ENCODE assay signal across 19 mouse cellular contexts in the genomic region with DNA sequence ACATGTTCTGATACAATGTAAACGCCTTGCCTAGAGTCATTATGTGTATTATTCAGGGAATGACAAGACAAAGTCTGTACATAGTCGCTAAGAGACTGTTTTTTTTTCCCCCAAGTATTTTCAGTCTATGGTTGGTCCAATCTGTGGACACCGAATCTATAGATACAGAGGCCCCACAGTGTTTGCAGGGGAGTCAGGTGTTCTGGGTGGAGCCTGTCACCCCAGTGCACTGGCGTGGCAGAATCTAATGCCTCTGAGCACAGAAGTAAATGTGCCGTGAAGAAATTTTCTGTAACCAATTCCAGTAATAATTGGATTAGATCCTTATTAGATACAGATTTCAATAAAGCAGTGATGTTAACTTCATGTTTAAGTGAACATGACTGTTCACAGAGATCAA.
"Had no signal": no experiment of that assay in that cellular context is flagged by ENCODE, and none has a peak within 500 bp of the region (broad histone marks: within the 10 kb centered on the region; RNA-seq: fewer than 3 reads in every experiment).

No protein-coding gene starts in this region.

- DNase-seq: kidney, adult 11 months; kidney, adult 8-10 months; kidney, postnatal 10 days; kidney, postnatal 36 days; layer of hippocampus, postnatal 36 days; left cerebral cortex, postnatal 4 days; liver, postnatal 0 days; lung, embryonic 14.5 days; right cerebral cortex, postnatal 25 days; spleen, adult 18-20 months; thymus, postnatal 36 days had no signal

- H3K4me2 ChIP-seq: kidney, embryonic 15.5 days; limb, embryonic 12.5 days; limb, embryonic 15.5 days; liver, embryonic 11.5 days; lung, embryonic 14.5 days; midbrain, embryonic 13.5 days had no signal

- H3K36me3 ChIP-seq: kidney, embryonic 15.5 days; limb, embryonic 12.5 days; limb, embryonic 15.5 days; midbrain, embryonic 13.5 days had no signal

- H3K9ac ChIP-seq: kidney, embryonic 15.5 days; limb, embryonic 12.5 days; limb, embryonic 15.5 days; liver, embryonic 14.5 days; liver, postnatal 0 days; lung, embryonic 14.5 days; midbrain, embryonic 13.5 days had no signal

- H3K27ac ChIP-seq: limb, embryonic 12.5 days; limb, embryonic 15.5 days; liver, embryonic 14.5 days; macrophage; midbrain, embryonic 13.5 days had no signal

- H3K9me3 ChIP-seq: kidney, embryonic 15.5 days; limb, embryonic 12.5 days; limb, embryonic 15.5 days; midbrain, embryonic 13.5 days had no signal

- H3K27me3 ChIP-seq: kidney, embryonic 15.5 days; limb, embryonic 12.5 days; limb, embryonic 15.5 days had no signal

- ATAC-seq: liver, postnatal 0 days; lung, postnatal 0 days; midbrain, embryonic 13.5 days had no signal

- H3K4me3 ChIP-seq: kidney, embryonic 15.5 days; limb, embryonic 12.5 days; limb, embryonic 15.5 days; midbrain, embryonic 13.5 days had no signal
